Mouse (Mus musculus) hindbrain, embryonic 13.5 days (tissue): Measurements from ENCODE around the gene Tmub1. TPM values are rescaled to one million over a fixed set of nuclear protein-coding genes. Genes with fewer than 3 reads are reported as not detected.

Experiments
- ATAC-seq: fragments of 200-750 bp; cut with Nextera tagmentation; 2 replicates; pipeline ENCODE4 v1.8.0; 2017; ENCODE audit warnings: moderate TSS enrichment; ENCODE audit not compliant: low FRiP score
- H3K27ac ChIP-seq: fragments of 300-500 bp; sonication (generic); 2 replicates; pipeline ENCODE4 v1.5.1; 2015; ENCODE audit warnings: inconsistent platforms, mild to moderate bottlenecking, moderate library complexity
- H3K27me3 ChIP-seq: fragments of 300-500 bp; sonication (generic); 2 replicates; pipeline ENCODE4 v1.6.1; 2015; ENCODE audit warnings: mild to moderate bottlenecking, inconsistent platforms
- H3K36me3 ChIP-seq: fragments of 300-500 bp; sonication (generic); 2 replicates; pipeline ENCODE4 v1.6.1; 2015; ENCODE audit warnings: mild to moderate bottlenecking, inconsistent platforms
- H3K4me1 ChIP-seq: fragments of 300-500 bp; sonication (generic); replicated peaks from 2 replicates; pipeline ENCODE4 v1.6.1; 2015; ENCODE audit warnings: inconsistent platforms
- H3K4me2 ChIP-seq: fragments of 300-500 bp; sonication (generic); 2 replicates; pipeline ENCODE4 v1.6.1; 2015; ENCODE audit warnings: inconsistent platforms, mild to moderate bottlenecking, moderate library complexity
- H3K4me3 ChIP-seq: fragments of 300-500 bp; sonication (generic); 2 replicates; pipeline ENCODE4 v1.5.1; 2015; ENCODE audit warnings: mild to moderate bottlenecking, inconsistent platforms
- H3K9ac ChIP-seq: fragments of 300-500 bp; sonication (generic); 2 replicates; pipeline ENCODE4 v1.6.1; 2015; ENCODE audit warnings: mild to moderate bottlenecking, inconsistent platforms
- H3K9me3 ChIP-seq: fragments of 300-500 bp; sonication (generic); 2 replicates; pipeline ENCODE4 v1.6.1; 2016; ENCODE audit warnings: inconsistent platforms
- WGBS: fragments of 180-500 bp; shearing (Covaris S2); methylation state at CpG from one replicate; pipeline ENCODE4 v1.1.7; 2015; 5-methylcytosine and 5-hydroxymethylcytosine counted together
- polyA plus RNA-seq: library from polyadenylated mRNA; unstranded; fragments of >200 nt; fragmentation: Nextera tagmentation; extraction: Ambion mirVana; gene quantifications from 2 replicates; pipeline ENCODE4 v1.2.1, GENCODE M21; 2015

Tmub1 gene
- polyA plus RNA-seq, 1 experiment from 2014 or later, result 51.9 TPM

- Histone ChIP-seq H3K9ac (0 out of 2 replicates have a peak overlapping the region, but pooled peaks have one; percentile 36), H3K27ac (no peak overlapping the region; the same call in 1 of the 2 replicates), H3K9me3 (no peaks in the 10 kb centered on the region), H3K27me3 (no peaks in the 10 kb centered on the region), H3K4me3 (no peak overlapping the region), H3K36me3 (peaks cover 39% of the 10 kb centered on the region), H3K4me2 (peak overlapping the region; percentile 35), H3K4me1 (peaks cover 25% of the 10 kb centered on the region)
- peak; percentile 54 for ATAC-seq
- 6% methylated on average over 21 of the region's 21 CpGs for WGBS
Measured at GRCm38 (mm10) chr5:24416222-24416736, 31.4 kb downstream of the Tmub1 start.

- H3K4me3 ChIP-seq, result no peak overlapping the region
- WGBS, result 85% methylated on average over 13 of the region's 13 CpGs
- ATAC-seq, result no peak
- H3K36me3 ChIP-seq, result peaks cover 20% of the 10 kb centered on the region
- peaks cover 25% of the 10 kb centered on the region for H3K4me1 ChIP-seq
- no peak overlapping the region for H3K9ac ChIP-seq
- no peak overlapping the region for H3K4me2 ChIP-seq
- H3K27ac ChIP-seq, result no peak overlapping the region
- H3K9me3 ChIP-seq, result no peaks in the 10 kb centered on the region
- no peaks in the 10 kb centered on the region for H3K27me3 ChIP-seq
Measured at GRCm38 (mm10) chr5:24413938-24414337, 33.7 kb downstream of the Tmub1 start.

- H3K4me2 ChIP-seq, result no peak within 1 kb of the TSS
- no peak for ATAC-seq
- no peak within 1 kb of the TSS for H3K9ac ChIP-seq
- no peaks in the 10 kb centered on the region for H3K27me3 ChIP-seq
- H3K4me1 ChIP-seq, result peaks cover 25% of the 10 kb centered on the region
- 61% methylated on average over 11 of the region's 11 CpGs for WGBS
- H3K4me3 ChIP-seq, result no peak within 1 kb of the TSS
- H3K36me3 ChIP-seq, result peaks cover 19% of the 10 kb centered on the region
- H3K27ac ChIP-seq, result no peak within 1 kb of the TSS
- no peaks in the 10 kb centered on the region for H3K9me3 ChIP-seq
Measured at GRCm38 (mm10) chr5:24413042-24413693, 34.5 kb downstream of the Tmub1 start, which contains the start of gene Asic3. Asic3 (plus strand) TSS chr5:24413392.

GRCm38 (mm10) chr5:24412063-24412462, 35.6 kb downstream of the Tmub1 start:
- Histone ChIP-seq H3K36me3 (peaks cover 22% of the 10 kb centered on the region), H3K9ac (no peak overlapping the region), H3K27me3 (no peaks in the 10 kb centered on the region), H3K4me3 (no peak overlapping the region), H3K4me1 (peaks cover 25% of the 10 kb centered on the region), H3K27ac (no peak overlapping the region), H3K9me3 (no peaks in the 10 kb centered on the region), H3K4me2 (no peak overlapping the region)
- 94% methylated on average over 2 of the region's 2 CpGs for WGBS
- ATAC-seq, result no peak

GRCm38 (mm10) chr5:24409466-24409865, 38.2 kb downstream of the Tmub1 start:
- Histone ChIP-seq H3K27ac (no peak overlapping the region), H3K4me1 (0 out of 2 replicates have a peak, but pooled peaks cover 10% of the 10 kb centered on the region), H3K4me3 (no peak overlapping the region), H3K27me3 (no peaks in the 10 kb centered on the region), H3K36me3 (peaks cover 48% of the 10 kb centered on the region), H3K9ac (no peak overlapping the region), H3K4me2 (no peak overlapping the region), H3K9me3 (no peaks in the 10 kb centered on the region)
- no peak for ATAC-seq
- 66% methylated on average over 2 of the region's 2 CpGs for whole genome bisulfite sequencing

- Histone ChIP-seq H3K4me2 (no peak overlapping the region), H3K9ac (no peak overlapping the region), H3K9me3 (no peaks in the 10 kb centered on the region), H3K4me3 (no peak overlapping the region), H3K4me1 (0 out of 2 replicates have a peak, but pooled peaks cover 7% of the 10 kb centered on the region), H3K27ac (no peak overlapping the region), H3K36me3 (peaks cover 56% of the 10 kb centered on the region), H3K27me3 (no peaks in the 10 kb centered on the region)
- ATAC-seq, result 0 out of 2 replicates have a peak, but pooled peaks have one; percentile 15
- 93% methylated on average over 13 of the region's 13 CpGs for WGBS
Measured at GRCm38 (mm10) chr5:24408651-24409050, 39.0 kb downstream of the Tmub1 start.

GRCm38 (mm10) chr5:24405389-24405876, 42.2 kb downstream of the Tmub1 start:
- Histone ChIP-seq H3K27me3 (no peaks in the 10 kb centered on the region), H3K9me3 (no peaks in the 10 kb centered on the region), H3K9ac (no peak overlapping the region), H3K4me1 (peaks cover 12% of the 10 kb centered on the region; the same call in 1 of the 2 replicates), H3K36me3 (peaks cover 88% of the 10 kb centered on the region), H3K4me3 (no peak overlapping the region), H3K27ac (no peak overlapping the region), H3K4me2 (no peak overlapping the region)
- WGBS, result 83% methylated on average over 3 of the region's 3 CpGs
- no peak for ATAC-seq

GRCm38 (mm10) chr5:24404594-24405360, 42.9 kb downstream of the Tmub1 start:
- Histone ChIP-seq H3K36me3 (peaks cover 94% of the 10 kb centered on the region), H3K27ac (no peak overlapping the region), H3K9ac (no peak overlapping the region), H3K27me3 (no peaks in the 10 kb centered on the region), H3K9me3 (no peaks in the 10 kb centered on the region), H3K4me3 (no peak overlapping the region), H3K4me2 (no peak overlapping the region), H3K4me1 (peaks cover 12% of the 10 kb centered on the region; the same call in 1 of the 2 replicates)
- WGBS, result 80% methylated on average over 6 of the region's 6 CpGs
- ATAC-seq, result no peak

GRCm38 (mm10) chr5:24401969-24402368, 45.7 kb downstream of the Tmub1 start:
- H3K9ac ChIP-seq, result no peak overlapping the region
- H3K27me3 ChIP-seq, result no peaks in the 10 kb centered on the region
- H3K36me3 ChIP-seq, result peaks cover 72% of the 10 kb centered on the region
- H3K4me2 ChIP-seq, result no peak overlapping the region
- H3K4me3 ChIP-seq, result no peak overlapping the region
- H3K4me1 ChIP-seq, result peaks cover 12% of the 10 kb centered on the region; the same call in 1 of the 2 replicates
- peak; percentile 61; the same call in 1 of the 2 replicates for ATAC-seq
- 59% methylated on average over 9 of the region's 9 CpGs for WGBS
- H3K27ac ChIP-seq, result no peak overlapping the region
- H3K9me3 ChIP-seq, result no peaks in the 10 kb centered on the region

GRCm38 (mm10) chr5:24400911-24401605, 46.6 kb downstream of the Tmub1 start:
- WGBS, result 89% methylated on average over 5 of the region's 5 CpGs
- no peak overlapping the region for H3K4me3 ChIP-seq
- H3K27ac ChIP-seq, result no peak overlapping the region
- no peak overlapping the region for H3K9ac ChIP-seq
- H3K9me3 ChIP-seq, result no peaks in the 10 kb centered on the region
- no peaks in the 10 kb centered on the region for H3K27me3 ChIP-seq
- no peak for ATAC-seq
- peaks cover 63% of the 10 kb centered on the region for H3K36me3 ChIP-seq
- H3K4me2 ChIP-seq, result no peak overlapping the region
- peaks cover 12% of the 10 kb centered on the region; the same call in 1 of the 2 replicates for H3K4me1 ChIP-seq

- Histone ChIP-seq H3K9ac (no peak overlapping the region; the same call in 1 of the 2 replicates), H3K27ac (no peak overlapping the region), H3K9me3 (no peaks in the 10 kb centered on the region), H3K4me2 (no peak overlapping the region), H3K27me3 (no peaks in the 10 kb centered on the region), H3K4me1 (peaks cover 12% of the 10 kb centered on the region; the same call in 1 of the 2 replicates), H3K36me3 (peaks cover 56% of the 10 kb centered on the region), H3K4me3 (no peak overlapping the region)
- 85% methylated on average over 11 of the region's 11 CpGs for WGBS
- no peak for ATAC-seq
Measured at GRCm38 (mm10) chr5:24400362-24400761, 47.3 kb downstream of the Tmub1 start.

GRCm38 (mm10) chr5:24399686-24400085, 48.0 kb downstream of the Tmub1 start:
- H3K9me3 ChIP-seq, result no peaks in the 10 kb centered on the region
- H3K4me2 ChIP-seq, result no peak overlapping the region
- H3K27ac ChIP-seq, result no peak overlapping the region
- ATAC-seq, result no peak
- peaks cover 49% of the 10 kb centered on the region for H3K36me3 ChIP-seq
- no peak overlapping the region for H3K9ac ChIP-seq
- 91% methylated on average over 10 of the region's 10 CpGs for WGBS
- peaks cover 17% of the 10 kb centered on the region; the same call in 1 of the 2 replicates for H3K4me1 ChIP-seq
- H3K27me3 ChIP-seq, result no peaks in the 10 kb centered on the region
- H3K4me3 ChIP-seq, result no peak overlapping the region
